Mouse (Mus musculus) hematopoietic stem cell, adult 5-6 weeks (primary cell): ENCODE data around the gene Tns1. TPM values are rescaled to one million over a fixed set of nuclear protein-coding genes. Genes with fewer than 3 reads are reported as not detected.
"Not testable (repeated sequence)": the region's sequence is repeated elsewhere in the genome, so short reads cannot be mapped to it uniquely, and the experiment has no call there.

ENCODE experiments used
- ATAC-seq, 2 experiments: fragments of 125-278 bp in 1 of 2; replicated peaks in 1 of 2; 2 replicates each; pipeline ENCODE4 v1.8.0; 2016 to 2017; ENCODE audit warnings: inconsistent platforms in 2 of 2, mild to moderate bottlenecking in 2 of 2, moderate number of reproducible peaks in 2 of 2, low read depth in 1 of 2, moderate TSS enrichment in 1 of 2; ENCODE audit not compliant: low FRiP score in 2 of 2, poor library complexity in 2 of 2, severe bottlenecking in 2 of 2, insufficient read depth in 1 of 2, low TSS enrichment in 1 of 2
- total RNA-seq: library from RNA; stranded (forward); fragments of 172-1452, 232-1000 nt; gene quantifications from 2 replicates; pipeline ENCODE4 v1.2.3, GENCODE M21; 2017

Gene Tns1
- total RNA-seq, 1 experiment from 2014 or later = 16.1 TPM

- ATAC-seq = no peak
These were observed 211.8 kb downstream of the Tns1 start for GRCm38 (mm10) chr1:73912466-73912865.

- no peak for ATAC-seq
These were observed 212.3 kb downstream of the Tns1 start for GRCm38 (mm10) chr1:73911981-73912380.

- no peak for ATAC-seq
These were observed 213.5 kb downstream of the Tns1 start for GRCm38 (mm10) chr1:73910701-73911100.

- ATAC-seq = no peak
These were observed 214.1 kb downstream of the Tns1 start for GRCm38 (mm10) chr1:73910111-73910510.

GRCm38 (mm10) chr1:73909191-73909983 lies 214.9 kb downstream of the Tns1 start:
- ATAC-seq = no peak

GRCm38 (mm10) chr1:73908081-73908960 lies 215.9 kb downstream of the Tns1 start:
- ATAC-seq = no peak

GRCm38 (mm10) chr1:73907166-73907565 lies 217.1 kb downstream of the Tns1 start:
- no peak for ATAC-seq

GRCm38 (mm10) chr1:73906376-73906775 lies 217.9 kb downstream of the Tns1 start:
- no peak for ATAC-seq

GRCm38 (mm10) chr1:73905811-73906190 lies 218.4 kb downstream of the Tns1 start:
- ATAC-seq = no peak

GRCm38 (mm10) chr1:73905111-73905810 lies 219.0 kb downstream of the Tns1 start:
- ATAC-seq = no peak

GRCm38 (mm10) chr1:73904641-73905040 lies 219.6 kb downstream of the Tns1 start:
- no peak for ATAC-seq

GRCm38 (mm10) chr1:73903035-73903434 lies 221.2 kb downstream of the Tns1 start:
- no peak for ATAC-seq

GRCm38 (mm10) chr1:73902171-73902991 lies 221.9 kb downstream of the Tns1 start:
- peak in 1 of 2 experiments; percentile 63; a peak in 1 of 4 replicates for ATAC-seq

GRCm38 (mm10) chr1:73901496-73901899 lies 222.8 kb downstream of the Tns1 start:
- peak; percentile 75 to 79 for ATAC-seq

GRCm38 (mm10) chr1:73895451-73895850 lies 228.8 kb downstream of the Tns1 start:
- not testable (repeated sequence) for ATAC-seq

- ATAC-seq = no peak
These were observed 243.5 kb downstream of the Tns1 start for GRCm38 (mm10) chr1:73880731-73881130.

- no peak for ATAC-seq
These were observed 248.5 kb downstream of the Tns1 start for GRCm38 (mm10) chr1:73875676-73876218.
